Mouse (Mus musculus) liver, postnatal 0 days (tissue): ENCODE results near the gene Dgki.

Experiments
- CTCF ChIP-seq: sonication (generic); IDR thresholded peaks from 2 replicates; pipeline ENCODE4 v1.5.1; 2016; ENCODE audit warnings: antibody characterized with exemption, low read depth
- EP300 ChIP-seq: IDR thresholded peaks from 2 replicates; pipeline ENCODE4 v1.6.1; 2016; ENCODE audit warnings: antibody characterized with exemption, low read depth, mild to moderate bottlenecking

DNA sequence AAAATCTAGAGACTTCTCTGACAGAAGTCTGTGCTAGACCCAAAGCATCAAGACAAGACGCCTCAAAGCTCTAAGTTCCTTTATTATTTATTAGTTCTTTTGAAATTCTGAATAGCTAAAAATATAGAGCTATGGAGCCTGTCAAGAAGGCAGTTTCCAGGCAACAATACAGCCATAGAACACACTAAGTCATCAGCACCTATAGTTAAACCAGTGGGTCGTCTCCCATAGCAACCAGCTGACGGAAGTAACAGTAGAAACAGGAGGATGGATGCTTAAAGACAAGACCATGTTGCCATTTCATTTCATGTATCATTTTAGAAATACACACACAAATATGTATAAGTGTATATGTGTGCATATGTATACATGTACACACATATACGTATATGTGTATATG, 363.2 kb downstream of the Dgki start:
- TF ChIP-seq CTCF (no peak), EP300 (no peak)
